Mouse (Mus musculus): ENCODE results near the gene Cldn15.
"Not testable (repeated sequence)": the region's sequence is repeated elsewhere in the genome, so short reads cannot be mapped to it uniquely, and the experiment has no call there.

Gene Cldn15

GRCm38 (mm10) chr5:136966331-136966730 is at the start of gene Cldn15:
TSS of gene Cldn15 (plus strand) at chr5:136966616.
- DNase-seq (ENCODE audit: low spot score in 2 of 2), result no peak

- DNase-seq (ENCODE audit: low spot score in 2 of 2), result no peak
These were observed 48.7 kb upstream of the Cldn15 start for GRCm38 (mm10) chr5:136917613-136918242.

GRCm38 (mm10) chr5:136918655-136919472 is 47.6 kb upstream of the Cldn15 start:
- peak; percentile 65 to 83 for DNase-seq (ENCODE audit: low spot score in 2 of 2)

GRCm38 (mm10) chr5:136919546-136920301 is 46.7 kb upstream of the Cldn15 start:
- DNase-seq (ENCODE audit: low spot score in 2 of 2), result no peak

GRCm38 (mm10) chr5:136922830-136923229 is 43.6 kb upstream of the Cldn15 start:
- no peak for DNase-seq (ENCODE audit: low spot score in 2 of 2)

- DNase-seq (ENCODE audit: low spot score in 2 of 2), result no peak
These were observed 42.5 kb upstream of the Cldn15 start for GRCm38 (mm10) chr5:136923751-136924478.

GRCm38 (mm10) chr5:136929073-136929472 is 37.3 kb upstream of the Cldn15 start:
- DNase-seq (ENCODE audit: low spot score in 2 of 2), result peak in 1 of 2 experiments; percentile 89

GRCm38 (mm10) chr5:136931896-136932295 is 34.5 kb upstream of the Cldn15 start:
- peak in 1 of 2 experiments; percentile 17 for DNase-seq (ENCODE audit: low spot score in 2 of 2)

- no peak for DNase-seq (ENCODE audit: low spot score in 2 of 2)
These were observed 33.5 kb upstream of the Cldn15 start for GRCm38 (mm10) chr5:136932956-136933355.

- DNase-seq (ENCODE audit: low spot score in 2 of 2), result no peak
These were observed 32.5 kb upstream of the Cldn15 start for GRCm38 (mm10) chr5:136933930-136934329.

GRCm38 (mm10) chr5:136935905-136936695 is 30.3 kb upstream of the Cldn15 start:
- DNase-seq (ENCODE audit: low spot score in 2 of 2), result no peak

- no peak for DNase-seq (ENCODE audit: low spot score in 2 of 2)
These were observed 29.7 kb upstream of the Cldn15 start for GRCm38 (mm10) chr5:136936750-136937149.

- no peak for DNase-seq (ENCODE audit: low spot score in 2 of 2)
These were observed 28.8 kb upstream of the Cldn15 start for GRCm38 (mm10) chr5:136937621-136938020.

GRCm38 (mm10) chr5:136939284-136939683 is 27.1 kb upstream of the Cldn15 start:
- no peak for DNase-seq (ENCODE audit: low spot score in 2 of 2)

- DNase-seq (ENCODE audit: low spot score in 2 of 2), result not testable (repeated sequence)
These were observed 26.4 kb upstream of the Cldn15 start for GRCm38 (mm10) chr5:136940029-136940428.

GRCm38 (mm10) chr5:136940845-136941560 is 25.4 kb upstream of the Cldn15 start:
- no peak for DNase-seq (ENCODE audit: low spot score in 2 of 2)

GRCm38 (mm10) chr5:136942781-136943180 is 23.6 kb upstream of the Cldn15 start:
- DNase-seq (ENCODE audit: low spot score in 2 of 2), result no peak

GRCm38 (mm10) chr5:136943382-136943781 is 23.0 kb upstream of the Cldn15 start:
- DNase-seq (ENCODE audit: low spot score in 2 of 2), result no peak

- DNase-seq (ENCODE audit: low spot score in 2 of 2), result peak in 1 of 2 experiments; percentile 51
These were observed 21.3 kb upstream of the Cldn15 start for GRCm38 (mm10) chr5:136945084-136945483.

GRCm38 (mm10) chr5:136947874-136948273 is 18.5 kb upstream of the Cldn15 start:
- no peak for DNase-seq (ENCODE audit: low spot score in 2 of 2)
